16 mouse cellular contexts compared by ENCODE assay signal in genomic region chr17:26390666-26391065, GRCm38 (mm10).
"Had no signal": no experiment of that assay in that cellular context is flagged by ENCODE, and none has a peak within 500 bp of the region (broad histone marks: within the 10 kb centered on the region; RNA-seq: fewer than 3 reads in every experiment).

No protein-coding gene starts in this region.

- H3K27me3 ChIP-seq: midbrain, embryonic 12.5 days; neural tube, embryonic 13.5 days had no signal

- H3K9me3 ChIP-seq: midbrain, embryonic 12.5 days; neural tube, embryonic 13.5 days had no signal

- H3K4me3 ChIP-seq: kidney, embryonic 15.5 days; limb, embryonic 13.5 days; midbrain, embryonic 12.5 days; neural tube, embryonic 13.5 days had no signal

- H3K4me1 ChIP-seq: limb, embryonic 13.5 days; midbrain, embryonic 12.5 days; neural tube, embryonic 13.5 days had no signal

- H3K4me2 ChIP-seq: kidney, embryonic 15.5 days; limb, embryonic 13.5 days; midbrain, embryonic 12.5 days; neural tube, embryonic 13.5 days had no signal

- DNase-seq: kidney, adult 2 months; kidney, postnatal 36 days; layer of hippocampus, adult 9-11 months; layer of hippocampus, postnatal 36 days; left cerebral cortex, postnatal 4 days; lung, adult 18-20 months; right cerebral cortex, adult 18-20 months; right cerebral cortex, postnatal 25 days had no signal

- H3K27ac ChIP-seq: kidney, embryonic 15.5 days; limb, embryonic 13.5 days; liver, embryonic 14.5 days; midbrain, embryonic 12.5 days; neural tube, embryonic 13.5 days; stomach, postnatal 0 days had no signal

- H3K36me3 ChIP-seq: kidney, embryonic 15.5 days; limb, embryonic 13.5 days; midbrain, embryonic 12.5 days; neural tube, embryonic 13.5 days had no signal

- ATAC-seq: intestine, embryonic 16.5 days; midbrain, embryonic 16.5 days had no signal

- H3K9ac ChIP-seq: kidney, embryonic 15.5 days; limb, embryonic 13.5 days; liver, embryonic 14.5 days; midbrain, embryonic 12.5 days; neural tube, embryonic 13.5 days had no signal
